Mouse (Mus musculus): ENCODE data around the gene Sorcs3. TPM values are rescaled to one million over a fixed set of nuclear protein-coding genes. Genes with fewer than 3 reads are reported as not detected.

The Sorcs3 gene
- not detected for polyA plus RNA-seq (2017; shearing (Covaris generic))

DNA sequence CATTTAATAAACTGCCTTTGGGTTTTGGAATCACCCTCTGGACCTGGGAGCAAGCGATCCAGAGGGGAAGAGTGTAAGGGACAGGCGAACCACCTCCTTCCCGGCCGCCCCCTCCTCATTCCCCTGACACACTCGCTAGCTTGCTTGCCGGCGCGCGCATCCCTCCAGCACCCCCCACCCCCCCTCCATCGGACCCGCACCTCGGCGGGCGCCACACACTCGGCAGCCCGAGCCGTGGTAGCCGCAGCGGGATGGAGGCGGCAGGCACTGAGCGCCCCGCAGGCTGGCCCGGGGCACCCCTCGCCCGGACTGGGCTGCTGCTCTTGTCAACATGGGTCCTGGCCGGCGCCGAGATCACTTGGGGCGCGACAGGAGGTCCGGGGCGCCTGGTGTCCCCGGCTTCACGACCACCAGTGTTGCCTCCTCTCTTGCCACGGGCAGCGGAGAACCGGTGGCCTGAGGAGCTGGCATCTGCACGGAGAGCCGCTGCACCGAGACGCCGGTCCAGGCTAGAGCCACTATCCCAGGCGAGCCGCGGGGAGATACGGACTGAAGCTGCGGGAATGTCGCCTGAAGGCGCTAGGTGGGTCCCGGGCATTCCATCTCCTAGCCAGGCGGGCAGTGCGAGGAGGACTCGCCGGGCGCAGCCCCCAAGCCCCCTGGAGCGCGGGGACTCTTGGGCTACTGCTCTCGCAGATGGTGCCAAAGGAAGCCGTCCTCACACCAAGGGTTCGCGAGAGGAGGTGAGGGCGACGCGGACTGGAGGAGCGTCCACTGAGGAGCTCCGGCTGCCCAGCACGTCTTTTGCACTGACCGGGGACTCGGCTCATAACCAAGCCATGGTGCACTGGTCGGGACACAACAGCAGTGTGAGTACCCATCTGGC, at the start of gene Sorcs3:
TSS of gene Sorcs3 (plus strand) at position 97 of the 886 bp plus-strand sequence.

